Mouse (Mus musculus) embryonic facial prominence, embryonic 14.5 days (tissue): ENCODE measurements at regions not wholly inside any gene's neighbourhood (a gene's known extent, or its start where the extent isn't known, plus 50 kb on each side); places are given as distances from the start of the nearest gene placed in this dataset.

Experiments
- ATAC-seq: fragments of 200-750 bp; cut with Nextera tagmentation; 2 replicates; pipeline ENCODE4 v1.8.0; 2017; ENCODE audit warnings: low read depth, moderate number of reproducible peaks, moderate TSS enrichment
- DNase-seq: peaks from one replicate; pipeline ENCODE4 v3.0.0-alpha.2; 2015; ENCODE audit warnings: low spot score
- H3K27ac ChIP-seq: fragments of 300-500 bp; sonication (generic); replicated peaks from 2 replicates; pipeline ENCODE4 v1.5.1; 2014; ENCODE audit warnings: low read depth, mild to moderate bottlenecking, low read length, moderate library complexity
- H3K27me3 ChIP-seq: fragments of 300-500 bp; sonication (generic); replicated peaks from 2 replicates; pipeline ENCODE4 v1.6.1; 2014; ENCODE audit warnings: low read length; ENCODE audit not compliant: control insufficient read depth, insufficient read depth
- H3K36me3 ChIP-seq: fragments of 300-500 bp; sonication (generic); 2 replicates; pipeline ENCODE4 v1.6.1; 2014; ENCODE audit warnings: low read length, mixed read lengths; ENCODE audit not compliant: control insufficient read depth, insufficient read depth
- H3K4me1 ChIP-seq: fragments of 300-500 bp; sonication (generic); 2 replicates; pipeline ENCODE4 v1.6.1; 2014; ENCODE audit warnings: antibody characterized with exemption, low read length; ENCODE audit not compliant: control insufficient read depth, insufficient read depth
- H3K4me2 ChIP-seq: fragments of 300-500 bp; sonication (generic); 2 replicates; pipeline ENCODE4 v1.6.1; 2014; ENCODE audit warnings: low read depth, mild to moderate bottlenecking, low read length, moderate library complexity, mixed read lengths
- H3K4me3 ChIP-seq: fragments of 300-500 bp; sonication (generic); 2 replicates; pipeline ENCODE4 v1.5.1; 2014; ENCODE audit warnings: low read depth, mild to moderate bottlenecking, low read length
- H3K9ac ChIP-seq: fragments of 300-500 bp; sonication (generic); 2 replicates; pipeline ENCODE4 v1.6.1; 2014; ENCODE audit warnings: low read depth, mild to moderate bottlenecking, low read length, moderate library complexity, mixed read lengths
- H3K9me3 ChIP-seq: fragments of 300-500 bp; sonication (generic); 2 replicates; pipeline ENCODE4 v1.6.1; 2016; ENCODE audit warnings: low read length; ENCODE audit not compliant: control insufficient read depth
- WGBS: fragments of 180-500 bp; shearing (Covaris S2); extraction: QIAGEN DNeasy Blood & Tissue Kit; methylation state at CpG from one replicate; pipeline ENCODE4 v1.1.7; 2014; 5-methylcytosine and 5-hydroxymethylcytosine counted together

- Histone ChIP-seq H3K27me3 (no peaks in the 10 kb centered on the region), H3K27ac (no peak overlapping the region), H3K4me1 (no peaks in the 10 kb centered on the region), H3K9ac (no peak overlapping the region), H3K9me3 (0 out of 2 replicates have a peak, but pooled peaks cover 9% of the 10 kb centered on the region), H3K4me3 (no peak overlapping the region), H3K4me2 (no peak overlapping the region), H3K36me3 (no peaks in the 10 kb centered on the region)
- DNase-seq (no peak), ATAC-seq (peak; percentile 63; the same call in 1 of the 2 replicates)
- WGBS, result 41% methylated on average over 2 of the region's 2 CpGs
Measured at GRCm38 (mm10) chr17:81210389-81210788, 145.5 kb upstream of the Thumpd2 start.

- Histone ChIP-seq H3K4me2 (no peak overlapping the region), H3K36me3 (no peaks in the 10 kb centered on the region), H3K4me3 (no peak overlapping the region), H3K9ac (no peak overlapping the region), H3K27ac (no peak overlapping the region), H3K9me3 (0 out of 2 replicates have a peak, but pooled peaks cover 9% of the 10 kb centered on the region), H3K27me3 (no peaks in the 10 kb centered on the region), H3K4me1 (no peaks in the 10 kb centered on the region)
- ATAC-seq, result no peak
- 81% methylated on average over 3 of the region's 3 CpGs for WGBS
- DNase-seq, result no peak
Measured at GRCm38 (mm10) chr17:81209323-81209722, 144.4 kb upstream of the Thumpd2 start.

DNA sequence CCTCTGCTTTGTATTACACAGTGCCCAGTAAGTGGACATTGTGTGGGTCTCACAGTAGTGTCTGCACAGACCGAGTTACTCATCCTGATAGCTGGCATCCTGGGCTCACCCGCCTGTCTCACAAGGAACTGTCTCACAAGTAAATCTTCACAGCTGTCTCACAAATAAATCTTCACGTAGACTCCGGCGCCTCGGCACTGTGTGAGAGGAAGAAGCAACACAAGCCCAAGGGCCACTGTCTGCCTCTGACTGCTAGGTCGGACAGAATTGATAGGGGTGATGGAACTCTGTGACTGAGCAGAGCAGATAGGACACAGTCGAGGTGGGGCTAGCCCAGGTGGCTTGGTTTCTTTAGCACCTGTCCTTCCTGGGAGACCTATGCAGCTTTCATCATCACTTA is 136.2 kb upstream of the Thumpd2 start:
- H3K27me3 ChIP-seq, result no peaks in the 10 kb centered on the region
- no peak for DNase-seq
- WGBS, result 56% methylated on average over 8 of the region's 8 CpGs

GRCm38 (mm10) chr17:81194006-81194405 is 129.1 kb upstream of the Thumpd2 start:
- Histone ChIP-seq H3K9ac (no peak overlapping the region), H3K27ac (no peak overlapping the region), H3K27me3 (no peaks in the 10 kb centered on the region), H3K4me1 (no peaks in the 10 kb centered on the region), H3K4me2 (peak overlapping the region; percentile 42), H3K9me3 (no peaks in the 10 kb centered on the region), H3K4me3 (peak overlapping the region; percentile 5; the same call in 1 of the 2 replicates), H3K36me3 (no peaks in the 10 kb centered on the region)
- DNase-seq, result no peak
- WGBS, result 44% methylated on average over 10 of the region's 10 CpGs
- ATAC-seq, result 0 out of 2 replicates have a peak, but pooled peaks have one; percentile 37

More for the DNA sequence above, 136.2 kb upstream of the Thumpd2 start:
- 0 out of 2 replicates have a peak, but pooled peaks cover 2% of the 10 kb centered on the region for H3K9me3 ChIP-seq
- H3K4me2 ChIP-seq, result no peak overlapping the region
- no peaks in the 10 kb centered on the region for H3K36me3 ChIP-seq
- H3K4me3 ChIP-seq, result no peak overlapping the region
- no peaks in the 10 kb centered on the region for H3K4me1 ChIP-seq
- no peak overlapping the region for H3K9ac ChIP-seq
- no peak overlapping the region for H3K27ac ChIP-seq
- ATAC-seq, result no peak

- H3K4me3 ChIP-seq, result peak overlapping the region; percentile 5; the same call in 1 of the 2 replicates
- H3K4me2 ChIP-seq, result peak overlapping the region; percentile 42
- no peaks in the 10 kb centered on the region for H3K9me3 ChIP-seq
- no peaks in the 10 kb centered on the region for H3K27me3 ChIP-seq
- no peaks in the 10 kb centered on the region for H3K36me3 ChIP-seq
- WGBS, result 33% methylated on average over 8 of the region's 8 CpGs
- DNase-seq (peak; percentile 89), ATAC-seq (no peak)
- H3K27ac ChIP-seq, result no peak overlapping the region
- H3K4me1 ChIP-seq, result no peaks in the 10 kb centered on the region
- no peak overlapping the region for H3K9ac ChIP-seq
Measured at GRCm38 (mm10) chr17:81193230-81193871, 128.5 kb upstream of the Thumpd2 start.

DNA sequence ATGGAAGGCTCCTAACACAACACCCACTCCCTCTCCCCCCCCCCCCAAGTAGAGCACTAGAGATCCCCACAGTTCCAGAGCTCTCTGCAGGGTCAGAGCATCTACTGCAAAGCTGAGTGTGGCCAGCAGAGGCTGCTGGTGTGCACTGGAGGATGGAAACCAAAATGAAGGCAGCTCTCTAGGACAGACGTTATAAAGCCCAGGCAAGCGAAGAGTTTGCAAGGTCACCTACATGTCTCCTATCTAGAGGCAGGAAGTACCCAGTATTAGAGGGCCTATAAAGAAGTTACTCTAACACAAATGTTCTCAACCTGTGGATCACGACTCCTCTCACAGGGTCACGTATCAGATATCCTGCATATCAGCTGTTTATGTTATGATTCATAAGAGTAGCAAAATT is 125.1 kb upstream of the Thumpd2 start:
- Histone ChIP-seq H3K36me3 (no peaks in the 10 kb centered on the region), H3K4me2 (no peak overlapping the region), H3K4me1 (no peaks in the 10 kb centered on the region), H3K27ac (no peak overlapping the region), H3K9me3 (no peaks in the 10 kb centered on the region), H3K4me3 (no peak overlapping the region), H3K9ac (no peak overlapping the region), H3K27me3 (no peaks in the 10 kb centered on the region)
- ATAC-seq, result no peak
- WGBS, result 49% methylated on average over 4 of the region's 4 CpGs
- no peak for DNase-seq

GRCm38 (mm10) chr17:81185685-81186084 is 120.8 kb upstream of the Thumpd2 start:
- H3K9me3 ChIP-seq, result no peaks in the 10 kb centered on the region
- no peak for ATAC-seq
- no peak overlapping the region for H3K9ac ChIP-seq
- no peaks in the 10 kb centered on the region for H3K36me3 ChIP-seq
- 82% methylated on average over 1 of the region's 1 CpGs for WGBS
- no peaks in the 10 kb centered on the region for H3K4me1 ChIP-seq
- H3K4me3 ChIP-seq, result no peak overlapping the region
- DNase-seq, result no peak
- no peak overlapping the region for H3K27ac ChIP-seq
- no peaks in the 10 kb centered on the region for H3K27me3 ChIP-seq
- H3K4me2 ChIP-seq, result no peak overlapping the region

DNA sequence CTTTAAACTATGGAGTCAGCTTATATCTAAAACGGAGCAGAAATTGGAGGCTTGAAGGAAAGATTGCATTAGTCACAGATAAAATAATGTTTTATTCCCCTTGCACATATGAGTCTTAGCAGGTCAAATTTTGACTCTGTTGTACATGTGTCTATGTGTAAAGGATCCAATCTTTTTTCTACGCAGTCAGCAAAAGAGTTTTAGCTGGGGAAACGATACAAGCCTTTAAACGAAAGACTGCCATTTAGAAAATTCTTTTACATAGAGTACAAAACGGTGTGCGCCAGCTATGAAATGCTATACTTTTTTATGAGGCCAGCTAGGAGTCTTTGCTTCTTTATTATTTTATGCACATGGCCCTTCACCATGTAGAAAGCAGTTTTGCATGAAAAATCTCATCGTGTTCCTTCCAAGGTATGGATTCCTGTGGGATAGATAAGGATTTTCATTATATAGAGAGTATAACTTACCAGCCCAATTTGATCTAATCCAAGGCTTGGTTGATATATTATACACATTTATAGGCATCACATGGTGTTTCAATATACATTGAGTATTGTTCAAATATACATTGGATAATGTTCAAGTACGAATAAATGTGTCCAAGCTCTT is 116.0 kb upstream of the Thumpd2 start:
- no peaks in the 10 kb centered on the region for H3K4me1 ChIP-seq
- H3K36me3 ChIP-seq, result no peaks in the 10 kb centered on the region
- H3K4me3 ChIP-seq, result no peak overlapping the region
- no peaks in the 10 kb centered on the region for H3K27me3 ChIP-seq
- 82% methylated on average over 8 of the region's 8 CpGs for WGBS
- H3K27ac ChIP-seq, result no peak overlapping the region
- no peak overlapping the region for H3K9ac ChIP-seq
- 0 out of 2 replicates have a peak, but pooled peaks cover 4% of the 10 kb centered on the region for H3K9me3 ChIP-seq
- no peak overlapping the region for H3K4me2 ChIP-seq
- ATAC-seq, result no peak
- DNase-seq, result no peak

GRCm38 (mm10) chr17:81176306-81176705 is 111.4 kb upstream of the Thumpd2 start:
- no peaks in the 10 kb centered on the region for H3K27me3 ChIP-seq
- ATAC-seq (no peak), DNase-seq (no peak)
- H3K27ac ChIP-seq, result no peak overlapping the region
- H3K4me1 ChIP-seq, result no peaks in the 10 kb centered on the region
- 94% methylated on average over 3 of the region's 3 CpGs for WGBS
- H3K36me3 ChIP-seq, result no peaks in the 10 kb centered on the region
- H3K9ac ChIP-seq, result no peak overlapping the region
- no peak overlapping the region for H3K4me2 ChIP-seq
- 0 out of 2 replicates have a peak, but pooled peaks cover 4% of the 10 kb centered on the region for H3K9me3 ChIP-seq
- no peak overlapping the region for H3K4me3 ChIP-seq
